Mouse (Mus musculus) MEL (cell line): Measurements from ENCODE around the gene Tmc4. TPM values are rescaled to one million over a fixed set of nuclear protein-coding genes. Genes with fewer than 3 reads are reported as not detected.

Experiments used
- DNase-seq: peaks from one replicate; pipeline ENCODE4 v3.0.0; 2011; ENCODE audit warnings: low read depth, low spot score
- H3K27ac ChIP-seq: 2 replicates; pipeline ENCODE4 v1.5.1; 2012; ENCODE audit warnings: low read depth, mild to moderate bottlenecking, control low read depth, low read length, moderate library complexity; ENCODE audit not compliant: control insufficient read depth
- H3K27me3 ChIP-seq, 2 experiments: fragments of 150-350 bp in 1 of 2; sonication (generic) in 1 of 2; 2 replicates each; pipeline ENCODE4 v1.6.1; 2012; ENCODE audit warnings: low read length in 2 of 2, mild to moderate bottlenecking in 2 of 2, improper control_type of control experiment in 1 of 2, moderate library complexity in 1 of 2; ENCODE audit not compliant: insufficient read depth in 2 of 2, control insufficient read depth in 1 of 2
- H3K36me3 ChIP-seq, 2 experiments: 2 replicates each; pipeline ENCODE4 v1.6.1; 2012 to 2014; ENCODE audit warnings: low read length in 2 of 2, improper control_type of control experiment in 1 of 2, inconsistent platforms in 1 of 2, mild to moderate bottlenecking in 1 of 2; ENCODE audit not compliant: insufficient read depth in 2 of 2, control insufficient read depth in 1 of 2
- H3K4me1 ChIP-seq, 2 experiments: fragments of 150-350 bp in 1 of 2; sonication (generic) in 1 of 2; 2 replicates each; pipeline ENCODE4 v1.6.1; 2012; ENCODE audit warnings: low read length in 2 of 2, improper control_type of control experiment in 1 of 2, mild to moderate bottlenecking in 1 of 2; ENCODE audit not compliant: insufficient read depth in 2 of 2, control insufficient read depth in 1 of 2
- H3K4me3 ChIP-seq, 2 experiments: fragments of 150-350 bp in 1 of 2; sonication (generic) in 1 of 2; 2 replicates each; pipeline ENCODE4 v1.5.1; 2012; ENCODE audit warnings: low read depth in 2 of 2, low read length in 2 of 2, mild to moderate bottlenecking in 2 of 2, moderate library complexity in 2 of 2, control low read depth in 1 of 2, improper control_type of control experiment in 1 of 2; ENCODE audit not compliant: control insufficient read depth in 1 of 2, insufficient read depth in 1 of 2
- H3K79me2 ChIP-seq: 2 replicates; pipeline ENCODE4 v1.6.1; 2012; ENCODE audit warnings: mild to moderate bottlenecking, low read length, moderate library complexity; ENCODE audit not compliant: control insufficient read depth, poor library complexity, insufficient read depth
- H3K9ac ChIP-seq: 2 replicates; pipeline ENCODE4 v1.6.1; 2012; ENCODE audit warnings: low read depth, mild to moderate bottlenecking, control low read depth, low read length, moderate library complexity; ENCODE audit not compliant: control insufficient read depth, poor library complexity, severe bottlenecking
- H3K9me3 ChIP-seq: fragments of 150-350 bp; sonication (generic); replicated peaks from 2 replicates; pipeline ENCODE4 v1.6.1; 2012; ENCODE audit warnings: mild to moderate bottlenecking, low read length, improper control_type of control experiment, moderate library complexity; ENCODE audit not compliant: insufficient read depth
- CTCF ChIP-seq, 3 experiments: IDR thresholded peaks in 2 of 3; conservative IDR thresholded peaks in 1 of 3; 2 replicates each; pipeline ENCODE4 v1.5.1; 2011 to 2012; ENCODE audit warnings: low read length in 3 of 3, low read depth in 2 of 3, mild to moderate bottlenecking in 2 of 3, improper control_type of control experiment in 1 of 3, inconsistent platforms in 1 of 3, mixed read lengths in 1 of 3, moderate library complexity in 1 of 3; ENCODE audit not compliant: control insufficient read depth in 1 of 3, insufficient read depth in 1 of 3, poor library complexity in 1 of 3, severe bottlenecking in 1 of 3
- E2F4 ChIP-seq: IDR thresholded peaks from 2 replicates; pipeline ENCODE4 v1.6.1; 2011; ENCODE audit warnings: low read depth, low read length, improper control_type of control experiment, borderline replicate concordance
- ELF1 ChIP-seq: IDR thresholded peaks from 2 replicates; pipeline ENCODE4 v1.6.1; 2014; ENCODE audit warnings: low read depth, mild to moderate bottlenecking, inconsistent platforms, low read length, improper control_type of control experiment, moderate library complexity
- EP300 ChIP-seq, 2 experiments: IDR thresholded peaks; 2 replicates each; pipeline ENCODE4 v1.6.1; 2011; ENCODE audit warnings: improper control_type of control experiment in 2 of 2, low read length in 2 of 2, low read depth in 1 of 2, mild to moderate bottlenecking in 1 of 2
- GATA1 ChIP-seq: IDR thresholded peaks from 2 replicates; pipeline ENCODE4 v1.6.1; 2011; ENCODE audit warnings: low read depth, low read length, improper control_type of control experiment
- HCFC1 ChIP-seq: IDR thresholded peaks from 2 replicates; pipeline ENCODE4 v1.6.1; 2012; ENCODE audit warnings: low read depth, mild to moderate bottlenecking, inconsistent platforms, low read length, improper control_type of control experiment, moderate library complexity
- KAT2A ChIP-seq: conservative IDR thresholded peaks from 2 replicates; pipeline ENCODE4 v1.6.1; 2012; ENCODE audit warnings: low read depth, low read length, improper control_type of control experiment, inconsistent platforms
- MAZ ChIP-seq: IDR thresholded peaks from 2 replicates; pipeline ENCODE4 v1.6.1; 2012; ENCODE audit warnings: low read depth, mild to moderate bottlenecking, inconsistent platforms, low read length, improper control_type of control experiment
- MEF2A ChIP-seq: IDR thresholded peaks from 2 replicates; pipeline ENCODE4 v1.6.1; 2014; ENCODE audit warnings: low read depth, mild to moderate bottlenecking, inconsistent platforms, low read length, improper control_type of control experiment; ENCODE audit not compliant: poor library complexity, insufficient replicate concordance, severe bottlenecking; ENCODE audit errors: extremely low read depth
- MXI1 ChIP-seq: IDR thresholded peaks from 2 replicates; pipeline ENCODE4 v1.6.1; 2011; ENCODE audit warnings: mild to moderate bottlenecking, low read depth, low read length, improper control_type of control experiment
- MYB ChIP-seq: IDR thresholded peaks from 2 replicates; pipeline ENCODE4 v1.6.1; 2011; ENCODE audit warnings: mild to moderate bottlenecking, low read depth, low read length, improper control_type of control experiment
- NELFE ChIP-seq: IDR thresholded peaks from 2 replicates; pipeline ENCODE4 v1.6.1; 2011; ENCODE audit warnings: low read depth, low read length, improper control_type of control experiment
- POLR2A ChIP-seq, 2 experiments: IDR thresholded peaks; 2 replicates each; pipeline ENCODE4 v1.6.1; 2011 to 2012; ENCODE audit warnings: low read length in 2 of 2, mild to moderate bottlenecking in 2 of 2, control low read depth in 1 of 2, improper control_type of control experiment in 1 of 2, low read depth in 1 of 2, moderate library complexity in 1 of 2; ENCODE audit not compliant: control insufficient read depth in 1 of 2, insufficient read depth in 1 of 2, poor library complexity in 1 of 2
- POLR2AphosphoS2 ChIP-seq: IDR thresholded peaks from 2 replicates; pipeline ENCODE4 v1.6.1; 2011; ENCODE audit warnings: low read length, improper control_type of control experiment
- POLR2AphosphoS5 ChIP-seq: IDR thresholded peaks from 2 replicates; pipeline ENCODE4 v1.6.1; 2012; ENCODE audit warnings: low read depth, borderline replicate concordance, mild to moderate bottlenecking, inconsistent platforms, low read length, moderate library complexity, mixed read lengths
- RAD21 ChIP-seq: IDR thresholded peaks from 2 replicates; pipeline ENCODE4 v1.6.1; 2011; ENCODE audit warnings: mild to moderate bottlenecking, low read depth, low read length, improper control_type of control experiment
- RCOR1 ChIP-seq: IDR thresholded peaks from 2 replicates; pipeline ENCODE4 v1.6.1; 2012; ENCODE audit warnings: low read depth, mild to moderate bottlenecking, inconsistent platforms, low read length, improper control_type of control experiment
- SMC3 ChIP-seq: IDR thresholded peaks from 2 replicates; pipeline ENCODE4 v1.6.1; 2011; ENCODE audit warnings: low read depth, low read length, improper control_type of control experiment
- TAL1 ChIP-seq: IDR thresholded peaks from 2 replicates; pipeline ENCODE4 v1.6.1; 2012; ENCODE audit warnings: mild to moderate bottlenecking, inconsistent platforms, low read length, moderate library complexity, mixed read lengths
- TCF12 ChIP-seq: IDR thresholded peaks from 2 replicates; pipeline ENCODE4 v1.6.1; 2014; ENCODE audit warnings: low read depth, mild to moderate bottlenecking, inconsistent platforms, low read length, improper control_type of control experiment, moderate library complexity
- UBTF ChIP-seq: IDR thresholded peaks from 2 replicates; pipeline ENCODE4 v1.6.1; 2012; ENCODE audit warnings: low read depth, mild to moderate bottlenecking, inconsistent platforms, low read length, improper control_type of control experiment, moderate library complexity, borderline replicate concordance; ENCODE audit not compliant: insufficient read depth
- USF1 ChIP-seq: IDR thresholded peaks from 2 replicates; pipeline ENCODE4 v1.6.1; 2014; ENCODE audit warnings: low read depth, mild to moderate bottlenecking, inconsistent platforms, low read length, improper control_type of control experiment, moderate library complexity
- ZKSCAN1 ChIP-seq: IDR thresholded peaks from 2 replicates; pipeline ENCODE4 v1.6.1; 2012; ENCODE audit warnings: low read depth, mild to moderate bottlenecking, inconsistent platforms, low read length, improper control_type of control experiment, moderate library complexity
- ZNF384 ChIP-seq: IDR thresholded peaks from 2 replicates; pipeline ENCODE4 v1.6.1; 2012; ENCODE audit warnings: low read depth, mild to moderate bottlenecking, inconsistent platforms, low read length, improper control_type of control experiment
- polyA plus RNA-seq, 2 experiments: library from polyadenylated mRNA; stranded (reverse) in 1 of 2; unstranded in 1 of 2; fragments of >175 nt in 1 of 2; fragments of >200 nt in 1 of 2; gene quantifications; 2 replicates each; pipeline versions ENCODE4 v1.2.1 to v1.2.4; 2012; ENCODE audit warnings: low replicate concordance in 2 of 2, low read depth in 1 of 2; ENCODE audit not compliant: insufficient read length in 2 of 2, insufficient read depth in 1 of 2, missing spikeins in 1 of 2
- total RNA-seq: library from RNA; depleted of rRNA; stranded (reverse); fragments of 300-350 nt; gene quantifications from 2 replicates; pipeline ENCODE4 v1.2.3, GENCODE M21; 2012

Tmc4 gene
- total and polyA plus RNA-seq, 3 experiments: 2.7 to 16.8 TPM; not detected in 1

DNA sequence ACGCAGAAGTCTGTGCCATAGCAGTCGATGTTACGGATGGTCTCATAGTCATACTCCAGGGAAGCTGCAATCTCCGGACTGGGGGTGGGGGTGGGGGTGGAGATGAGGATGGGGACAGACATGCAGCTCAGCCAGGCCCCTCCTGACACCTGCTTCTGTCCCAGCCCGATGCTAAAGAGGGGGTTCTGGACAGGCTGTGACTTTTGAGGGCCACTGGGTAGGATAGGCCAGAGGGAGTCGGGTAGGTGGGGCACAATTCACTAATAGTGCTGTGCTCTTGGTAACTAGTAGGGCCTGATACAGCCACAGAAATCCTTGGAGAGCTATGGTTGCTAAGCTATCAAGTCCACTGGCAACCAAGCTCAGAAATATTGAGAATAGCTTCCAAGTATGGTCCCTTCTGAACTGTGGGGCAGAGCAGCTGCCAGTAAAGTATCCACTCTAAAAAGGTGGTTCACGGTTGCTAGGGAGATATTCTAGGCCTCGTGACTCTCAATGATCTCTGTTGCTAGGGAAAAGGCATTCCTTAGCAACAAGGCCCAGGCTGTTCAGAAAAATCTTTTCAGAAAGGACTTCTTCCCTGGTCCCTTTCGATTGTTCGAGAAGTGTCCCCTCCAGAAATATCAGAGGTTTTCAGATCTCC lies 6.7 kb upstream of the Tmc4 start:
- Histone ChIP-seq H3K4me1 (no peaks in the 10 kb centered on the region), H3K9ac (no peak overlapping the region), H3K9me3 (no peaks in the 10 kb centered on the region), H3K36me3 (no peaks in the 10 kb centered on the region), H3K27me3 (no peaks in the 10 kb centered on the region), H3K79me2 (no peaks in the 10 kb centered on the region), H3K4me3 (no peak overlapping the region), H3K27ac (no peak overlapping the region)
- TF ChIP-seq HCFC1: no peak
- no peak for TF ChIP-seq USF1
- TF ChIP-seq KAT2A: no peak
- no peak for TF ChIP-seq ZNF384
- TF ChIP-seq RCOR1: no peak
- no peak for TF ChIP-seq UBTF
- no peak for TF ChIP-seq SMC3
- no peak for DNase-seq

DNA sequence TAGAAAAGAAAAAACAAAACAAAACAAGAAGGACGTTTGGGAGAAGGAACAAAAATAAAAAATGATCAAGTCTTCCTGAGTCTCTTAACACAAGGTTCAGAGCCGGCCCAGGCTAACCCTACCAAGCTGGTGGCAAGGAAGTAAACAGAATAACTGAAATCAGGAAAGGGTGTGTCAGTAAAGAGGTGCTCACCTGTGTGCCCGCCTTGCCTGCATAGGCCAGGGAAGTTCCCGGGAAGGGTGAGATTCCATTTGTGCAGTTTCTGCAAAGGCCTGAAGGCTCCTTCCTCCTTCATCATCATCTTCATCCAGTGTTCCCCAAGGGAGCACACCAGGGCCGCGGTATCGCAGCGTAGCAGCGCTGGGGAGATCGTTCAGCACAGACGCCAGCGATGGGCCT lies 982 bp downstream of the Tmc4 start:
- Histone ChIP-seq H3K79me2 (no peaks in the 10 kb centered on the region), H3K27me3 (no peaks in the 10 kb centered on the region), H3K9me3 (no peaks in the 10 kb centered on the region), H3K27ac (no peak overlapping the region), H3K36me3 (no peaks in the 10 kb centered on the region), H3K4me1 (no peaks in the 10 kb centered on the region)
- no peak for DNase-seq
- TF ChIP-seq MYB (no peak), HCFC1 (no peak), MAZ (no peak), POLR2AphosphoS5 (no peak)
- TF ChIP-seq, all 39 proteins: peak for 0
- Histone ChIP-seq H3K9ac (no peak overlapping the region), H3K4me3 (no peak overlapping the region)

DNA sequence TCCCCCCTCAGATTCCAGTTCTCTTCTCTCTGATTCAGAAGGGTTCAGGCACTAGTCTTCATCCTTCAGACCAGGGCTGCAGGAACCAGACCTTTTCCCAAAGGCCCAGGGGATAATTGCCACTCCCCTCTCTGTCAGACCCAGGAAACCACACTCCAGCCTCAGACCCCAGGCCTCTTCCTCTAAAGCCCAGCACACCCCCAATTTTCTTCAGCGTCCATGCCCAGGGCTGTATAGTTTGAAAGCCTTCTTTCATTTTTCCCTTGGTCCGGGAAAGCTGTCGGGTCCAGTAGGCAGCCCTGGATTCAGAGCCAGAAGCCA lies 2.2 kb downstream of the Tmc4 start:
- DNase-seq: no peak
- H3K4me3 ChIP-seq: no peak overlapping the region
- no peak for TF ChIP-seq MXI1
- TF ChIP-seq TAL1: no peak
- no peak for TF ChIP-seq POLR2A (IDR thresholded peaks at IDR 0.05; ENCODE audit: control insufficient read depth in 1 of 2, insufficient read depth in 1 of 2, low read depth in 1 of 2, low read length in 2 of 2, poor library complexity in 1 of 2)
- TF ChIP-seq POLR2AphosphoS2: no peak
- no peak for TF ChIP-seq GATA1
- TF ChIP-seq MAZ: no peak
- no peak for TF ChIP-seq CTCF (IDR thresholded peaks at IDR 0.05 in 2 of 3, conservative IDR thresholded peaks at IDR 0.05 in 1 of 3; ENCODE audit: control insufficient read depth in 1 of 3, insufficient read depth in 1 of 3, low read depth in 2 of 3, low read length in 3 of 3, poor library complexity in 1 of 3, severe bottlenecking in 1 of 3)
- TF ChIP-seq ZNF384: no peak
- no peak for TF ChIP-seq MEF2A
- TF ChIP-seq UBTF: no peak
- no peak for TF ChIP-seq MYB
- TF ChIP-seq NELFE: no peak
- no peak for TF ChIP-seq HCFC1
- no peak for TF ChIP-seq KAT2A
- TF ChIP-seq ZKSCAN1: no peak
- no peak for TF ChIP-seq EP300 (IDR thresholded peaks at IDR 0.05; ENCODE audit: low read depth in 1 of 2, low read length in 2 of 2)
- no peak for TF ChIP-seq TCF12
- TF ChIP-seq E2F4: no peak
- no peak for TF ChIP-seq RAD21
- TF ChIP-seq ELF1: no peak
- TF ChIP-seq, all 39 proteins: peak for 0
- Histone ChIP-seq H3K27me3 (no peaks in the 10 kb centered on the region), H3K4me1 (no peaks in the 10 kb centered on the region), H3K27ac (no peak overlapping the region), H3K9ac (no peak overlapping the region), H3K9me3 (no peaks in the 10 kb centered on the region), H3K36me3 (no peaks in the 10 kb centered on the region), H3K79me2 (no peaks in the 10 kb centered on the region)
